Mouse (Mus musculus): Measurements from ENCODE around the gene Tcf3. TPM values are rescaled to one million over a fixed set of nuclear protein-coding genes. Genes with fewer than 3 reads are reported as not detected.

The Tcf3 gene
- polyA plus RNA-seq, 1 experiment from 2014 or later = 62.5 TPM

- H3K36me3 ChIP-seq = peaks cover 81% of the 10 kb centered on the region
- peak overlapping the region; percentile 87 for H3K27ac ChIP-seq
- no peaks in the 10 kb centered on the region for H3K9me3 ChIP-seq
- ATAC-seq (ENCODE audit: low FRiP score) = no peak
- H3K9ac ChIP-seq = no peak overlapping the region
- no peak overlapping the region for H3K4me2 ChIP-seq
- WGBS = 93% methylated on average over 10 of the region's 10 CpGs
- H3K4me1 ChIP-seq (replicated peaks) = peaks cover 70% of the 10 kb centered on the region
- H3K4me3 ChIP-seq = no peak overlapping the region
- no peaks in the 10 kb centered on the region for H3K27me3 ChIP-seq
Observed at GRCm38 (mm10) chr10:80420729-80421128, 12.7 kb downstream of the Tcf3 start.

- WGBS = 66% methylated on average over 8 of the region's 8 CpGs
- H3K27me3 ChIP-seq = no peaks in the 10 kb centered on the region
- H3K4me3 ChIP-seq = no peak overlapping the region
- H3K4me2 ChIP-seq = no peak overlapping the region
- H3K4me1 ChIP-seq (replicated peaks) = peaks cover 70% of the 10 kb centered on the region
- peak overlapping the region; percentile 43; the same call in 1 of the 2 replicates for H3K9ac ChIP-seq
- peak overlapping the region; percentile 79 for H3K27ac ChIP-seq
- H3K36me3 ChIP-seq = peaks cover 81% of the 10 kb centered on the region
- ATAC-seq (ENCODE audit: low FRiP score) = 0 out of 2 replicates have a peak, but pooled peaks have one; percentile 7
- H3K9me3 ChIP-seq = no peaks in the 10 kb centered on the region
Observed at GRCm38 (mm10) chr10:80419419-80419818, 14.0 kb downstream of the Tcf3 start.

DNA sequence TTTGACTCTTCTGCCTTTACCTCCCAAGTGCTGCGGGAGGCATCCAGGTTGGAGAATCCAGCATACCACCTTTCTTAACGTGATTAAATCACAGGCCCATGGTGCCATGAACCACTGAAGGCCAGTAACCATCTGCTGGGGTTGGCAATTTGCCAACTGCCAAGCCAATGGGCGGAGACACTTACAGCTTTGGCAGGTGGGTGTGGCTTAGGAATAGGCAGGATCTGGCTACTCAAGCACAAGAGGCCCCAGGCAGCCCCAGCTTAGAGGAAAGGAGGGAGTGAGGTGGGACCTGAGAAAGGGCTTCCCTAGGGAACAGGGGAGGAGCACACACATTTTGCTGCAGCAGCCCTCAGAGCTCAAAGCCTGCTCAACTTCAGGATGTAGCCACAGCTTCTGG, 15.1 kb downstream of the Tcf3 start:
- no peak overlapping the region for H3K4me2 ChIP-seq
- H3K27ac ChIP-seq = peak overlapping the region; percentile 79
- WGBS = 45% methylated on average over 3 of the region's 3 CpGs
- peak overlapping the region; percentile 43 for H3K9ac ChIP-seq
- no peak overlapping the region for H3K4me3 ChIP-seq
- H3K27me3 ChIP-seq = no peaks in the 10 kb centered on the region
- H3K9me3 ChIP-seq = no peaks in the 10 kb centered on the region
- ATAC-seq (ENCODE audit: low FRiP score) = 0 out of 2 replicates have a peak, but pooled peaks have one; percentile 5
- peaks cover 87% of the 10 kb centered on the region for H3K36me3 ChIP-seq
- peaks cover 60% of the 10 kb centered on the region for H3K4me1 ChIP-seq (replicated peaks)

DNA sequence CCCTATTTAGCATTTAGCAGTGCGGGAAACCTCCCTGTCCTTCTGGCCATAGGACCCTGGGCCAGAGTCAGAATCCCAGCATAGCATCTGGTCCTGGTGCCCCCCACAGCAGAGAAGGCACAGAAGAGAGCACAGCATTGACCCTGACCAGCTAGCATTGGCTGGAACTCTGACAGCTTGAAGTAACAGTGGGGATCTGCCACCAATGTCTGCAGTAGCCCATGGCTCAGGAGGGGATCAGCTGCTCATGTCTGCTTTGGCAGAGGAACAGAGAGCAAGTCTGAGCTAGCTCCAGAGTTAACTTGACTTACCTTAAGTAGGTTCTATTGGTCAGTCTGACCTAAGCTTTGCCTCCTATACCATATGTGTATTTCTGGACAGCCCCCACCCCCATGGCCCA, 15.6 kb downstream of the Tcf3 start:
- peak overlapping the region; percentile 76 for H3K27ac ChIP-seq
- no peak for ATAC-seq (ENCODE audit: low FRiP score)
- no peak overlapping the region for H3K4me2 ChIP-seq
- H3K9ac ChIP-seq = peak overlapping the region; percentile 43
- peaks cover 59% of the 10 kb centered on the region for H3K4me1 ChIP-seq (replicated peaks)
- H3K4me3 ChIP-seq = no peak overlapping the region
- peaks cover 92% of the 10 kb centered on the region for H3K36me3 ChIP-seq
- no peaks in the 10 kb centered on the region for H3K9me3 ChIP-seq
- no peaks in the 10 kb centered on the region for H3K27me3 ChIP-seq
- 88% methylated on average over 1 of the region's 1 CpGs for WGBS

GRCm38 (mm10) chr10:80417371-80417770, 16.1 kb downstream of the Tcf3 start:
- H3K9me3 ChIP-seq = no peaks in the 10 kb centered on the region
- H3K4me2 ChIP-seq = no peak overlapping the region
- no peak for ATAC-seq (ENCODE audit: low FRiP score)
- peaks cover 57% of the 10 kb centered on the region for H3K4me1 ChIP-seq (replicated peaks)
- no peaks in the 10 kb centered on the region for H3K27me3 ChIP-seq
- H3K4me3 ChIP-seq = no peak overlapping the region
- H3K36me3 ChIP-seq = peaks cover 96% of the 10 kb centered on the region
- WGBS = 83% methylated on average over 10 of the region's 10 CpGs
- peak overlapping the region; percentile 76 for H3K27ac ChIP-seq
- H3K9ac ChIP-seq = peak overlapping the region; percentile 43; the same call in 1 of the 2 replicates

- Histone ChIP-seq H3K9ac (no peak overlapping the region), H3K9me3 (no peaks in the 10 kb centered on the region), H3K27me3 (no peaks in the 10 kb centered on the region), H3K4me1 (replicated peaks) (peaks cover 40% of the 10 kb centered on the region), H3K36me3 (peaks cover 100% of the 10 kb centered on the region), H3K27ac (no peak overlapping the region), H3K4me3 (no peak overlapping the region), H3K4me2 (no peak overlapping the region)
- 95% methylated on average over 7 of the region's 7 CpGs for WGBS
- ATAC-seq (ENCODE audit: low FRiP score) = no peak
Observed at GRCm38 (mm10) chr10:80415566-80415965, 17.9 kb downstream of the Tcf3 start.

GRCm38 (mm10) chr10:80412656-80413541, 20.5 kb downstream of the Tcf3 start:
- no peak overlapping the region for H3K9ac ChIP-seq

DNA sequence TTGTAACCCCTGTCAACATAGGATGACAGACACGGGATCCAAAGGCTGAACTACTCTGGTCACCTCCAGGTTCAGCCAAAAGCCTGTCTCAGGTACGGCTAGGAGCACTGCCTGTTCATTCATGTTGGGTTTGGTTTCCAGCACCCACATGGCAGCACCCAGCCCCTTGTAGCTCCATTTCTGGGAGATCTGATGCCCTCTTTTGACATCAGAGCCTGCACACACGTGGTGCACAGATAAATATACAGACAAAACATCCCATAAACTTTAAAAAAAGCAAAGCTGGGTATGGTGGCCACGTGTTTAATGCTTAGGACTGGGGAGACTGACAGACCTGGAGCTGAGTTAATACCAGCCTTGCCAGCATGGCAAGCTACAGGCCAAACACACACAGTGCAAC, 25.5 kb downstream of the Tcf3 start:
- 53% methylated on average over 4 of the region's 4 CpGs for WGBS
- Histone ChIP-seq H3K4me3 (no peak overlapping the region), H3K9me3 (no peaks in the 10 kb centered on the region), H3K4me1 (replicated peaks) (peaks cover 34% of the 10 kb centered on the region), H3K4me2 (peak overlapping the region; percentile 98; the same call in 1 of the 2 replicates), H3K27me3 (no peaks in the 10 kb centered on the region), H3K36me3 (peaks cover 57% of the 10 kb centered on the region), H3K9ac (peak overlapping the region; percentile 94; the same call in 1 of the 2 replicates), H3K27ac (no peak overlapping the region)
- no peak for ATAC-seq (ENCODE audit: low FRiP score)

More at GRCm38 (mm10) chr10:80412656-80413541, 20.5 kb downstream of the Tcf3 start:
- H3K27me3 ChIP-seq = no peaks in the 10 kb centered on the region
- ATAC-seq (ENCODE audit: low FRiP score) = no peak
- H3K36me3 ChIP-seq = peaks cover 90% of the 10 kb centered on the region
- H3K4me2 ChIP-seq = no peak overlapping the region
- peak overlapping the region; percentile 44; the same call in 1 of the 2 replicates for H3K27ac ChIP-seq
- H3K4me3 ChIP-seq = no peak overlapping the region
- 84% methylated on average over 44 of the region's 44 CpGs for WGBS
- peaks cover 16% of the 10 kb centered on the region for H3K4me1 ChIP-seq (replicated peaks)
- no peaks in the 10 kb centered on the region for H3K9me3 ChIP-seq

DNA sequence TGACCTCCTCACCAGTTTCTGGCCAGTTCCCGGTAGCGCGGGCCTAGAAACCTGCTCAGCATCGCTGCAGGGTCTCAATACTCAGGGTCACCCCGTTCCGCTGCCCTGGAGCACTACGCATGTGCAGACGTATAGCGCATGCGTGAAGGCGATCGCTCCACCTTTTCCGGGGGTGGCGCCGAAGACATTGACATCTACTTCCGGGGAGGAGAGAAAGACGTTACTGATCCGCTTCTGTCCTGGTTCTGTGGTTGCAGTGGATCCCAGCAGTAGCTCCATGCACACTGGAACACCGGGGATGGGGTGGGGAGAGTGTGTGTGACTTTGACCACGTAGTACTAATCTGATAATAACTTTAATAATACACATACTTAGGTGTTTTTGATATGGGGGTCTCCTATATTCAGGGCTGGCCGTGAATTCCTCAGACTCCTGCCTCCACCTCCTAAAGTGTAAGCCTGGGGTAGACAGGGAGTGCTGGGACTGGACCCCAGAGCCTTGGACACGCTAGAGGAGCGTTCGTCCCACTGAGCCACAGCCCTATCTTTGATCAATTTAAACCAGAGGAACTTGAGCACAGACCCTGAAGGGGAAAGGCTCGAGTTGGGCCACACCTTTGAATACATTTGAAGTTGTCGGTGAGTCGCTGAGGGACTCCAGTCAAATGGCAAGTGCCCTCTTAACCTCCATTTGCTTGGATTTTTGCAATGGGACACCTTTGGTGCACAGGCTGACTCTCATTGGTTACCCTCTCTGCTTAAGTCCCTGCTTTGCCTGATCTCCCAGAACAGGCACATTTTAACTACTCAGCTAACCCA, 26.6 kb downstream of the Tcf3 start, which contains the start of gene Uqcr11:
Gene Uqcr11, minus strand, starts transcription at position 147 of the 818 bp plus-strand sequence.
- Histone ChIP-seq H3K27ac (peak within 1 kb of the TSS; percentile 89), H3K36me3 (peaks cover 57% of the 10 kb centered on the region), H3K9ac (peak within 1 kb of the TSS; percentile 94), H3K4me2 (peak within 1 kb of the TSS; percentile 98), H3K27me3 (no peaks in the 10 kb centered on the region), H3K4me1 (replicated peaks) (peaks cover 31% of the 10 kb centered on the region), H3K9me3 (no peaks in the 10 kb centered on the region), H3K4me3 (peak within 1 kb of the TSS; percentile 92)
- WGBS = 2% methylated on average over 27 of the region's 27 CpGs
- ATAC-seq (ENCODE audit: low FRiP score) = peak; percentile 78

DNA sequence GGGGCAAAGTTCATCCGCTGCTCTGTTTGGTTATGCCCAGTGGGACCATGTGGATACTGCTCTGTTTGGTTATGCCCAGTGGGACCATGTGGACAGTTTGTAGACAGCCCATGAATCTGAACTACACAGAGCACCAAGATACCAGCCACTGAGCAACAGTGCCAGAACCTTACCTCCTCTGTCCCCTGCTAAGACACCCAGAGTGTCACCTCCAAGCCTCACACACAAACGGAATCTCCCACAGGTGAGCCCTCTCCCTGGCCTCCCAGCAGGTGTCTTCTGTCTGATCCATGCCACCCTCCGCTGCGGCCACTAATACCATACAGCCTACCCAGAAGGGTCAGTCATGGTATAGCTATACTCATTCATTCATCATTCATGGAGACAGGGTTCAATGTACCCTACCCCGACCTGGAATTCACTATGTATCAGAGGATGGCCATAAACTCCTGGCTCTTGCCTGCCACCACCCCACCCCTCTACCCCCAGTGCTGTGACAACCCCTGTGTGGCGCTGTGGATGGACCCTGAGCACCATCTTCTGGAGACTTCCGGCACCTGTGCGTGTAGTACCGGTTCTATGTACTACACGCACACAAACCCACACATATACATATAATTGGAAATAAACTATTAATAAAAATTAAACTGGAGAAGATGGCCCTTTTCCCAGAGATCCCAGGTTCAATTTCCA, 27.8 kb downstream of the Tcf3 start:
- no peaks in the 10 kb centered on the region for H3K9me3 ChIP-seq
- peak overlapping the region; percentile 94 for H3K9ac ChIP-seq
- WGBS = 60% methylated on average over 10 of the region's 10 CpGs
- no peak overlapping the region for H3K27ac ChIP-seq
- ATAC-seq (ENCODE audit: low FRiP score) = no peak
- H3K4me3 ChIP-seq = peak overlapping the region; percentile 92
- H3K36me3 ChIP-seq = peaks cover 54% of the 10 kb centered on the region
- no peaks in the 10 kb centered on the region for H3K27me3 ChIP-seq
- H3K4me2 ChIP-seq = peak overlapping the region; percentile 98
- peaks cover 37% of the 10 kb centered on the region for H3K4me1 ChIP-seq (replicated peaks)

DNA sequence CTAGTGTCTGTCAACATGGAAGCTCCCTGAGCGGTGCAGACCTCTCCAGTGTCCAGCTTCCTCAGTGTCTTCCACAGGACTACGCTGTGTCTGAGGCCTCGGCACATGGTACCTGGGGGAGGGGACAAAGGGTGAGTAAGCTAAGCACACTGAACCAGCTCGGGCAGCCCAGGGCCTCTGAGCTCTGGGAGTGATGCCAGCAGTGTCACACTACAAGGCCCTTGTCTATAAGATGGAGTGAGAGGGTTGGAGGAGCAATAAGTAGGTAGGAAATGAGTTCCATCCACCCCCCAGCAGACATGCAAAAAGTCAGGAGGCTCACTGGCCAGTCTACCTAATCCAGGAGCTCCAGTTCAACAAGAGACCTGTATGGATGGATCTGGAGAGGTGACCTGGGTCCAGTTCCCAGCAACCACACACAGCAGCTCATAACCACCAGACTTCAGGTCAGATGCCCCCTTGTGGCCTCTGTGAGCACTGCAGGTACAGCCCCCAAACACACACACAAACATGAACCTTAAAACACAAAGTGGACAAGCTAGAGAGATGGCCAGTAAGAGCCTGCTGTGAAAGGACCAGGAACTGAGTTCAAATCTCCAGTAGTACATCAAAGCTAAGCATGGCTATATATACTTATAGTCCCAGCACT, 30.3 kb downstream of the Tcf3 start:
- H3K4me3 ChIP-seq = no peak overlapping the region
- no peak overlapping the region for H3K27ac ChIP-seq
- no peak for ATAC-seq (ENCODE audit: low FRiP score)
- H3K4me1 ChIP-seq (replicated peaks) = peaks cover 44% of the 10 kb centered on the region
- H3K9me3 ChIP-seq = no peaks in the 10 kb centered on the region
- WGBS = 96% methylated on average over 4 of the region's 4 CpGs
- no peak overlapping the region for H3K4me2 ChIP-seq
- H3K9ac ChIP-seq = no peak overlapping the region
- no peaks in the 10 kb centered on the region for H3K27me3 ChIP-seq
- peaks cover 37% of the 10 kb centered on the region for H3K36me3 ChIP-seq
